Mouse (Mus musculus) G1E-ER4 (cell line): Measurements from ENCODE around the gene Csmd2. TPM values are rescaled to one million over a fixed set of nuclear protein-coding genes. Genes with fewer than 3 reads are reported as not detected.

Source experiments
- GATA1 ChIP-seq: IDR thresholded peaks from one replicate; pipeline ENCODE4 v1.8.0; 2012; ENCODE audit warnings: low read length, inconsistent platforms
- polyA plus RNA-seq: library from polyadenylated mRNA; stranded (reverse); fragments of >175 nt; gene quantifications from 2 replicates; pipeline ENCODE4 v1.2.3, GENCODE M21; 2012

Gene Csmd2
- polyA plus RNA-seq, 1 experiment = not detected

DNA sequence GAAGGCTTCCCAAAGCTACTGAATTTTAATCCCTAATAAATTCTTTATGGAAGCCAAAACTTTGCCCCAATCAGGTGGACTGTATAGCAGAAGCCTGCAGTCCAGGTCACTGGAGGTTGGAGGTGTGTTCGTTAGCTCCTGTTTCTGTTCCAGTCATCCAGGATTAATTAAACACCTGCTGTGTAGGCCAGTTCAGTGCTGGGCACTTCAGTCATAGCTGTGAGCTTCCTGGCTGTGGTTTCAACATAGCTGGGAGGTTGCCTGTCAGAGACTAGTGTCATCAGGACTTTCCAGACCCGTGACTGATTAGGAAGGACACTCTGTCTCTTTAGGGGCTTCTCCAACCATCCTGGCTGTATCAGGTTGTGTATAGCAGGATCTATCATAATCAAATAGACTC is 337.9 kb downstream of the Csmd2 start:
- TF ChIP-seq GATA1 = no peak

DNA sequence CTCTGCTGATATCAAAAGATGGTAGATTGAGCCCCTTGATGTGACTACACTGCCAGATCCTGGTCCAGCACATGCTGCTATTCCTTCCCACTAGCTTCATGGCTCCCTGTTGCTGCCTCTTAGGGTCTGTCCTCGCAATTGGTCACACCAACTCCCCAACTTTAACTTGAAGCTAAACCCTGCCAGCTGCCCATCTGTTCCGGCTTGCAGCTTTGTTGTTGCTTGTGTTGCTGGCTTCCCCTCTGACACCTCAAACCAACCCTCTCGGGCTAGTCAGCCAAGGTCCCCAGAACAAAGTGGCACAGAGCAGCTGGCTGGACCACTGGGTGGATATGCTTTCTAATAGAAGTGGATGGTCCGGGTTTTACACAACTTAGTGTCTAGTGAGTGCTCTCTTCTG is 339.1 kb downstream of the Csmd2 start:
- no peak for TF ChIP-seq GATA1

DNA sequence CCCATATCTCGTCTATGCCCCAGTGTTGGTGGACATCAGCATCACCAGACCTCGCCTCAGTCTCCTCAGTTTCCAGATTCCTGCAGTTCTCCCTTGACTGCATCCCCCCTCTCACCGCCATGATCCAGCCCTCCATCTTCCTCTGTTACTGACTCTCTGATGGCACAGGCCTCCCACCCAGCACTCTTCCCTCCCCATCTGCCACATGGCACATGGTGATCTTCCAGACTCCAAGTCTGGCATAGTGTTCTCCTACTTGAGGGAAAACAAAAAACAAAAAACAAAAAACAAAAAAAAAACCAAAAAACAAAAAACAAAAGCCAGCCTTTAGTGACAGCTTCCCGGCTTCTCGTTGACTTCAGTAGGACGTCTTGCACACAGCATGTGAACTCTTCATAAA is 339.8 kb downstream of the Csmd2 start:
- TF ChIP-seq GATA1 = no peak

DNA sequence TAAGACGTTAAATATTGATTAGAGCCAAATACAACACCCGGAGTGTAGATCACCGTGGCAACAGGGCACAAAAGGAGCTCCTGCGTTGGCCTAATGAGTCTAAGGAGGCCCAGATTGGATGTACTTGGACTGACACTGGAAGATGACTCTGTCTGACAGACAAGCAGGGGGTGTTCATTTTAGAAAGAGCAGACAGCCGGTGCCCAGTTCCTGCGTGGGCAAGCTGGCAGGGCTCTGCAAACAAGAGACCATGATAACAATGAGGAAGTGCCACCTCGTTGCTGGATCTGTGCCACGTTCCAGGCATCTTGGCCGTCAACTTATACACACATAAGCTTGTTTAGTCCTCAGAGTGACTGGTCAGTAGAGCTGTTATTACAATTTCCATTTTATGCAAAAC is 342.9 kb downstream of the Csmd2 start:
- TF ChIP-seq GATA1 = no peak

DNA sequence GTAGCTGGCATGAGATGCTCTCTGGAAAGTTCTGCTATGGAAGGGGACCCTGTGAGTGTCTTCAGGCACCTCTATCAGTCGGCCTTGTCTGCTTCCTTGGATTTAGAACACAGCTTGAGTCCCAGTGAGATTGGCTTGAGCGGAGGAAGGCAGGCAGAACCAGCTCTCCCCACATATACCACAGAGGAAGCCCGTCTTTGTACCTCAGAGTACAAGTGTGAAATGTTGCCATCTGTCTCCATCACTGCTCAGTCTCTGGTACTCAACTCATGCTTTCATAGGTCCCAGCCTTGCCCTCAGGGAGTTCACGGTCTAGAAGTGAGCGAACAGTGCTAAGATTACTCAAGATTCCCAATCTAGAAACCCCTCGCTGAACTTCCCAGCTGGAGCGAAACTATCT is 352.8 kb downstream of the Csmd2 start:
- TF ChIP-seq GATA1 = no peak

DNA sequence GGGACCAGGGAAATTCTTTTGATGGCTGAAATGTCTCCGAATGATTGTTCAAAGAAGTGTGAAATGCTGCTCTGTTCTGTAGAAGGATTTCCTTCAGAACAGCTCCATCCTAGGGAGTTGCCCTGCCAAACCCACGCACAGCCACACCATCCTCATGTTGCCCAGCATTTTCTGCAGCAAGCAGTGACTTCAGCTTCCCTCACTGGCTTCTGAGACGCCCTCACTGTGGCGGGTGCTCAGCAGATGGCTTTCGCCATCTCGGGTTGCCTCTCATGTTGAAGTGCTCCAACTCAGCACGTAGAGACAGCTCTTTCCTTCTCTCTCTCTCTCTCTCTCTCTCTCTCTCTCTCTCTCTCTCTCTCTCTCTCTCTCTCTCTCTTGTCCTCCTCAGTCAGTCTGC is 353.7 kb downstream of the Csmd2 start:
- no peak for TF ChIP-seq GATA1

DNA sequence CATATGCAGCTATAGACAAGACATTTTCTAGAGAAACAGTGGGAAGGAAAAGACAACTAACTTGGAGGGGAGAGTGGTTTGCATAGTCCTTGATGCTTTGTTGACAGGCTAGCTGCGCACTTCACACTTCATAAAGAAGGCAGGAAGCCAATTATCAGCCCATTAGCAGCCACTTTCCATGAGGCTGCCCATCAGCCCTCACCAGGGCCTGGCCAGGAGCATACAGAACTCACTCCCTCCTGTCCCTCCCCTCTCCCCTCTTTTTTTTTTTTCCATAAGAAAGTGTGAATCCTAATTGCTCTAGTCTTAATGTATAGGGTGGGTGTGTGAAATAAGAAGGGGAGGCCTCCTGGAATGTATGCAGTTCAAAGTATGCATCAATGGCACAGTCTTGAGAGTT is 354.6 kb downstream of the Csmd2 start:
- no peak for TF ChIP-seq GATA1

DNA sequence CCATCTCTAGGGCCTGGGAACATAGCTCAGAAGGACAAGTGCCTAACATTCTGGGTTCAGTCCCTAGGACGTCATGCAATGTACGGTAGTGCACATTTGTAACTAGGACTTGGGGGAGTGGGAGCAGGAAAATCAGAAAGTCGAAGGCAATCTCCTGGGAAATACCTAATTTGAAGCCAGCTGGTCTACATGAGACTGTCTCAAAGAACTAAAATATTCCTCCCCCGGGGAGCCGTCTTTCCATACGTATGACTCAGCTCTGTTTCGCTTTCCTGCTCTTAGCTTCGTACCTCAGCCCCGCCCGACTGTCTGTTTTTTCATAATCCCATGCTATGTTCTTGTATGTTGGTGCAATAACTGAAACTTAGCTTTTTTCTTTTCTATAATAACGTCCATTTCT is 371.1 kb downstream of the Csmd2 start:
- no peak for TF ChIP-seq GATA1

DNA sequence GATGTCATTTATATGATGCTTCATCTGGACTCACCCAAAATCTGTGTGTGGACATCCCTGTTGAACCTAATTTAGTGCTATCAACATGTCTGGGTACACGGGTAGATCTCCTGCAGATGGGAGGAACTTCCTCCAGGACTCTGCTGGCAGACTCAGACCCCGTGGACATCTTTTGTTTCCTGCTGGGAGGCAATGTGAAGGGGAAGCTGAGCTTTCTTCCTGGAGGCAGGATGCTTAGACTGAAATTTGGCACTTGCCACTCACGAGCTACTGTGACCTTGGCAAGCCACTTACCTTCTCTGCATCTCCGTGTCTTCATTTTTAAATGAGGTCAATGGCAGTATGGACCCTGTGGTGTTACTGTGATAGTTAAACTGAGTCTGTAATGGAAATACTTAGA is 378.2 kb downstream of the Csmd2 start:
- TF ChIP-seq GATA1 = no peak

DNA sequence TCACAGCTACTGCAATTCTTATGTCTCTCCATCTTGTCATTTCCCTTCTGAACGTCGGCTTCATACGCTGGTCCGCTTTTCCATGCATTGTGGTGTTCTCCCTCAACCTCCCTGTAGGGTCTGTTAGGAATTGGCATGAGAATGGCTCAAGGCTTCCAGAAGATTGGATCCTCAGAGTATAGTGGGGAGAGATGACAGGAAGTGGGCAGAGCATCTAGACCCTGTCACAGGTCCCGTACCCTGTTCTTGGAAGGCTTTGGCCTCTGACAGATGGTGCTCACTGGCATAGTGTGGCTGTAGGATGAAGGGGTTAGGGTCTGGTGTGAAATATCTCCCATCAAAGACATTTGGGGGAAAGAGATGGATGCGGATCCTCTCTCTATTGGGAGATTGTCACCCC is 380.4 kb downstream of the Csmd2 start:
- TF ChIP-seq GATA1 = no peak

DNA sequence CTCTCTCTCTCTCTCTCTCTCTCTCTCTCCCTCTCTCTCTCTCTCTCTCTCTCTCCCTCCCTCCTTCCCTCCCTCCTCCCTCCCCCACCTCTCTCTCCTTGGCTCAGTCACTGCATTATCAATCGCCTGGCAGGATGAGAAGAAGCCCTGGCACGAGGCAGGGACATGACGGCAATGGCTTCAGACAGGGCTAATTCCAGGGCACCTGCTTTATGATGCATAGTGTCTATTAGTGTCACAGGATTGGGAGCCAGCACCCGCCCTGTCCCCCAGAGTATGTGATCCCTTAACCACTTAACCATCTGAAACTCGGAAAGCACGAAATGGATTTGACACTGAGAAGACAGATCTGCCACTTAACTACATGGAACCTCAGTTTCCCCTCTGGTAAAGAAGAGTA is 384.1 kb downstream of the Csmd2 start:
- TF ChIP-seq GATA1 = no peak

DNA sequence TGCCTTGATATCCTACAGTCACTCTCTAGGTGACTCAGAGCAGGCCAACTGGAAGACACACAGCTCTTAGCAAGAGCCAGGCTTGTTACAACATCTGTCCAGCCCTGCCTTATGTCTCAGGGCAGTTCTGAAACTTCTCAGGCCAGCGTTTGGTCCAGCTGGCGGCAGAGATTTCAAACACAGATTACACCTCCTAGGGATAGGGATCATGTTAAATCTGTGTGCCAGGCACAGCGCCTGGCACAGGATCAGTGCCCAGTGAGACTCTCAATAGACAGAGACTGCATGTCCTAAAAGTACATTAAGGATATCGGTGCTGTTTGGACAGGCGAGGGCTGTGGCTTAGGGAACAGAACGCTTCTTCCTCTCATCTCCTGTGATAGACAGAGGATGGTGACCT is 385.5 kb downstream of the Csmd2 start:
- TF ChIP-seq GATA1 = no peak

DNA sequence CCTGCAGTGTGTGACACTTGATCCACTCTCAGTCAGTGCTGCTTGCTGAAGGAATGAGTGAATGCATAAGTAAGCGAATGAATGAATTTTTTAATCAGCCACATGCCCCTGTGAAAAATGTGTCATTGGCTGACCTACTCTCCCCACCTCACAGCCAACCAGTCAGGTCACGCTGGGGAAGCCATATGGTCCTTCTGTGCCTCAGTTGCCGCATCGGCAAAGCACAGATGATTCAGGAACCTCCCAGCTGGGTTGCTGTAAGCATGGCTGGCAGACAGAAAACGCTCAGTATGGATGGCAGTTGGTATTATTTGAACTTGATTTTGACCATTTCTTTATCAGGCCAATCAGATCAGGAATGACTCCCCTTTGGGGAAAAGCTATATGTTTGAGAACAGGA is 386.4 kb downstream of the Csmd2 start:
- TF ChIP-seq GATA1 = no peak

DNA sequence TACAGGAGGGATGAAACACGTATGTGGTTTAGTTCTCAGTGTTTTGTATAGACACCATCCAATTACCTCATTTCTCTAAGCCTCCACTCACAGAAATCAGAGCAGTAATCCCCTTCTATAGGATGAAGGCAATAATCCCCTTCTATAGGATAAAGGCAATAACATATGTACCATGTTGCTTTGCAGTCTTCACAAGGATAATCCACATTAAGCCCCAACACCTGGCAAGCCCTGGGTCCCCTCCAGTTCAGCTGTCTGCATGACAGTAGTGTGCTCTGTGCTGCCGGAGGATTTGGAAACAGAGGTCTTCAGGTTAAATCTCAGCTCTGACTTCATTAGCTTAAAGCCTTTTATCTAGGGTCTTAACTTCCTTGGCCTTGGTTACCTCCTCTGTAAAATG is 391.3 kb downstream of the Csmd2 start:
- no peak for TF ChIP-seq GATA1

DNA sequence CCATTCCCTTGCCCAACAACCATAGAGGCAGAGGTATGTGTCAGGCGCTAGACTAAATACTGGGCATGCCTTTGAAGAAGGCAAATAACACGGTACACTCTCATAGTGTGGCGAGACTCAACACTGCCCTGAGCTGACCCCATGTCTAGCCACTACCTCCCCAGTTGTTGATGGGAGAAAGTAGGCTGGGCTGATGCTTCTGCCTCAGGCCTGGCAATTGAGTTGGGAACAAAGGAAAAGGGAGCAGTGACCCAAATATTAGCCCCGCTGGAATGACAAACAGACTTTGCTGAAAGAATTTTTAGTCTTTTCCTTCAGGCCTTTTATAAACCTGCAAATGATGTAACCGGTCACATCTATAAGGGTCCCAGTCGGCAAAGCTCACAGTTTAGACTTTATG is 393.7 kb downstream of the Csmd2 start:
- no peak for TF ChIP-seq GATA1

DNA sequence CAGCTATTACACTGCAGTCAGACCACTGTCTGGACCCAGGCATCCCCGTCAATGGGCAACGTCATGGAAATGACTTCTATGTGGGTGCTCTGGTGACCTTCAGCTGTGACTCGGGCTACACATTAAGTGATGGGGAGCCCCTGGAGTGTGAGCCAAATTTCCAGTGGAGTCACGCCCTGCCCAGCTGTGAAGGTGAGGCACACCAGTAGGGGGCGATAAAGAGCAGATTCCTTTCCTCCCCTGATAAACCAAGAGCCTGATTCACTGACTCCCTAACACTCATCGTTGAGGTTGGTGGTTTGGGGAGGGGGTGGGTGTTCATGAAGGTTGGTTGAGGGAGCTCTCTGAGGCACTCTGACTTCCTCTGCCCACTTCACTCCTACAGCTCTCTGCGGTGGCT is 396.1 kb downstream of the Csmd2 start:
- TF ChIP-seq GATA1 = no peak

DNA sequence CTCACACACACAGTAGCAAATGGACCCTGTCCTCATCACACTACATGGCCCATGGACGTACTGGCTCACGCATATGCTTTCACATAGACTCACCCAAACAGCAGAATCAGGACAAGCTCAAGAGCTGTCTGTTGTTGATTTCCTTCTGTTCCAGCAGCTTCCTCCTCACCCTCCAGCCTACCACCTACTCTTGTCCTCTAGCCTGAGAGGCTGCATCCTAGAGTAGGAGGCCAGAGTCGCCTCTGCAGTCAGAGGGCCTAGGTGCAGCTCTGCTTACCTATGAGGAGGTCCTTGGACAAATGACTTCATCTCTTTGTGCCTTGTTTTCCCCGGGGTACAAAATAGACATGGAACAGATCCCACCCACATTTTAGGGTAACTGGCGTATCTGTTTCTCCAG is 403.8 kb downstream of the Csmd2 start:
- no peak for TF ChIP-seq GATA1

DNA sequence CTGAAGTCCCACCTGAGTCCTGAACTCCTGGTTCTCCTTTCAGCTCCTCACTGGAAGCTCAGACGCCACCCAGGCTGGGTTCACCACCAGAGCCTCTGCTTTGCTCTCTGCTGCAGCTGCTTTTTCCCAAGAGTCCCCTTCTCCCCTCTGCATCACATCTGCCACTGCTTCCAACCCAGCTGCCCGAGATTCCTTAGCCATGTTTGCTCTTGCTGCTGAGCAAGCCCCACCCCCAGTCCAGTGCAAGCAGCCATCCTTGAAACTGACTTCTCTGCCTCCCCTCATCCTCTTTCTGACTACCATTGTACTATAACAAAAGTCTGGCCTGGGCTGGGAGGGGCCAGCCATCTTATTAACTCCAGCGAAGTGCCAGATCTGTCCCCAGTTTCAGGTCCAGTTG is 404.6 kb downstream of the Csmd2 start:
- no peak for TF ChIP-seq GATA1

DNA sequence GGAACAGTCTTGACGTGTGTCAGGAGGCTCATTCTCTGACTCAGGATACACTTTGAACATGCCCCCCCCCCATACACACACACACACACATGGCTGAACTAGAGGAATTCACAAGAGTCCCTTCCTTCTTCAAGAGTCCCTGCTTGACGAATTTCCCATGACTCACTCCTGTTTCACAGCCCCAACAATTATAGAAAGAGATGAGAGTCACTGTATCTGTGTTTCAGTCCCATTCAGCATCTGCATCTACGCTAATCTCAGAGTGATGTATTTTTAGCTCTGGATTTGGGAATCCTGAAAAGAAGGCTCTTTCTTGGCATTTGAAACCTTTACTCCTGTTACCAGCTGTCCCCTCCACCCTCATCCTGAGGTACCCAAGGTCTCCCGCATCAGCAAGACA is 406.2 kb downstream of the Csmd2 start:
- no peak for TF ChIP-seq GATA1
